Mouse (Mus musculus) stomach, postnatal 0 days (tissue): Measurements from ENCODE around the gene Nmt2. TPM values are rescaled to one million over a fixed set of nuclear protein-coding genes. Genes with fewer than 3 reads are reported as not detected.

ENCODE experiments used
- ATAC-seq: fragments of 200-750 bp; cut with Nextera tagmentation; 2 replicates; pipeline ENCODE4 v1.8.0; 2017; ENCODE audit not compliant: low FRiP score, low TSS enrichment
- DNase-seq: peaks from one replicate; pipeline ENCODE4 v3.0.0-alpha.2; 2016; ENCODE audit warnings: low spot score
- H3K27ac ChIP-seq: fragments of 300-500 bp; sonication (generic); replicated peaks from 2 replicates; pipeline ENCODE4 v1.5.1; 2014; ENCODE audit warnings: mild to moderate bottlenecking, control low read depth
- H3K27me3 ChIP-seq: fragments of 300-500 bp; sonication (generic); 2 replicates; pipeline ENCODE4 v1.6.1; 2014; ENCODE audit warnings: low read length; ENCODE audit not compliant: control insufficient read depth, insufficient read depth
- H3K36me3 ChIP-seq: fragments of 300-500 bp; sonication (generic); 2 replicates; pipeline ENCODE4 v1.6.1; 2014; ENCODE audit warnings: low read length, mixed read lengths; ENCODE audit not compliant: control insufficient read depth, insufficient read depth
- H3K4me1 ChIP-seq: fragments of 300-500 bp; sonication (generic); replicated peaks from 2 replicates; pipeline ENCODE4 v1.6.1; 2014; ENCODE audit warnings: antibody characterized with exemption; ENCODE audit not compliant: control insufficient read depth, insufficient read depth
- H3K4me2 ChIP-seq: fragments of 300-500 bp; sonication (generic); replicated peaks from 2 replicates; pipeline ENCODE4 v1.6.1; 2014; ENCODE audit warnings: low read depth, mild to moderate bottlenecking, control low read depth, moderate library complexity
- H3K4me3 ChIP-seq: fragments of 300-500 bp; sonication (generic); 2 replicates; pipeline ENCODE4 v1.5.1; 2014; ENCODE audit warnings: low read depth, low read length, control low read depth
- H3K9ac ChIP-seq: fragments of 300-500 bp; sonication (generic); 2 replicates; pipeline ENCODE4 v1.6.1; 2014; ENCODE audit warnings: mild to moderate bottlenecking, low read length, control low read depth, mixed read lengths
- H3K9me3 ChIP-seq: fragments of 300-500 bp; sonication (generic); 2 replicates; pipeline ENCODE4 v1.6.1; 2016; ENCODE audit warnings: low read length; ENCODE audit not compliant: control insufficient read depth
- CTCF ChIP-seq: IDR thresholded peaks from 2 replicates; pipeline ENCODE4 v1.5.1; 2016; ENCODE audit warnings: antibody characterized with exemption, low read depth, mild to moderate bottlenecking, moderate library complexity
- EP300 ChIP-seq: optimal IDR thresholded peaks from 2 replicates; pipeline ENCODE3; 2016; ENCODE audit warnings: antibody characterized with exemption
- WGBS: fragments of 180-500 bp; shearing (Covaris S2); extraction: QIAGEN DNeasy Blood & Tissue Kit; methylation state at CpG from one replicate; pipeline ENCODE4 v1.1.7; 2014; 5-methylcytosine and 5-hydroxymethylcytosine counted together
- polyA plus RNA-seq: library from polyadenylated mRNA; unstranded; fragments of >200 nt; fragmentation: Nextera tagmentation; extraction: Ambion mirVana; gene quantifications from 2 replicates; pipeline ENCODE4 v1.2.1, GENCODE M21; 2015

Gene Nmt2
- 23.8 and 24.0 TPM in 2 replicates for polyA plus RNA-seq

DNA sequence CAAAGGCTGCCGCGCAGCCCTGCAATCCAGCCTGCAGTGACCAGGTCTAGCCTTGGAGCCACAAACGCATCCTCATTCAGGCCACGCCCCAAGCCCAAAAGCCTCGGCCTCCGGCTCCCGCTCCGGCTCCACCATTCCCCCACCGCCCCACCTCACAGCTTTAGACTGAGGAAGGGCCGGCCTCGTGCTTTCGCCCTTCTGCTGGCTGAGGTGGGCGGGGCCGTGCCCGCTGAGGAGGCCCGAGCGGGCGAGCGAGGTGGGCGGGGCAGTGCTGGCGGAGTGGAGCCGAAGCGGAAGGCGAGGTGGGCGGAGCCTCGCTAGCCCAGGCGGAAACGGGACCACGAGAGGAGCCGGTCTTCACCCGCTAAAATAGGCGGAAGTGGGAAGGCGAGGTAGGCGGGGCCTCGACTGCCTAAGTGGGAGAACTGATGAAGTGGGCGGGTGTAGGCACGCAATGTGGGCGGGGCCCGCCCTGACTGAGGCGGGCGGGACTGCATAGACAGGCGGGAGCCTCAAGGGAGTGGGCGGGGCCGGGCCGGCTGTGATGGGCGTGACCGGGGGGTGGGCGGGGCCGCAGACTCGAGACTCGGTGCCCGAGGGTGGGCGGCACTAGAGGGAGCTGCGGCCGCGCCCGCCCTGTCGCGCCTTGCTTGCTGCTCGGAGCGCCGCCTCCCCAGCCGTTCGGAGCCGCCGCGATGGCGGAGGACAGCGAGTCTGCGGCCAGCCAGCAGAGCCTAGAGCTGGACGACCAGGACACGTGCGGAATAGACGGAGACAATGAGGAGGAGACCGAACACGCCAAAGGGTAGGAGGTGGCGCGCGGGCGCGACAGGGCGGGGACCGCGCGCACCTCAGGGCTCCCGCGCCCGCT lies at the start of gene Nmt2:
Nmt2 (plus strand) TSS at position 611 of the 871 bp plus-strand sequence.
- under 1% methylated on average over 77 of the region's 88 CpGs for WGBS
- peak within 1 kb of the TSS; percentile 87 for H3K27ac ChIP-seq
- no peaks in the 10 kb centered on the region for H3K9me3 ChIP-seq
- H3K4me3 ChIP-seq: peak within 1 kb of the TSS; percentile 87
- no peaks in the 10 kb centered on the region for H3K36me3 ChIP-seq
- 0 out of 2 replicates have a peak, but pooled peaks cover 3% of the 10 kb centered on the region for H3K4me1 ChIP-seq
- TF ChIP-seq CTCF: peak; percentile 53; the same call in 1 of the 2 replicates
- no peak for TF ChIP-seq EP300
- DNase-seq (peak; percentile 100), ATAC-seq (peak; percentile 99)
- peak within 1 kb of the TSS; percentile 80 for H3K9ac ChIP-seq
- H3K27me3 ChIP-seq: no peaks in the 10 kb centered on the region
- H3K4me2 ChIP-seq: peak within 1 kb of the TSS; percentile 91

DNA sequence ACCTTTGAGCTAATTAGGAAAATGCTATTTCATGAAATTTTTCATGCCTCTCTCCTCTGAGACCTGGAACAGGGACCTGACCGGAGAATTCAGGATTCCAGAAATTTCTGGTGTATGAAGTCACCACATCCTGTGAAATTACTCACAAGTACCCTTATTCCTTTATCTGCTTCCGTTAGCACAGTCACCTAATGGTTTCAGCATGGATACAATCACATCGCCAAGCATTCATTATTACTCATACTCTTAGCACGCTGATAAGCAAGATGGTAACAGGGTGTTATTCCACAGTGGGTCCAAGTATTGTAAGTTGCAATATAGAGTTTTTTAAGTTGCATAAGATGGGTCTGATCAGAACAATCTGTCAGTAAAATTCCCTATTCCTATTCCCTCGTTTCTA lies 44.8 kb upstream of the Nmt2 start:
- no peak for ATAC-seq
- Histone ChIP-seq H3K9me3 (no peaks in the 10 kb centered on the region), H3K4me1 (no peaks in the 10 kb centered on the region), H3K27ac (no peak overlapping the region), H3K36me3 (no peaks in the 10 kb centered on the region), H3K9ac (no peak overlapping the region), H3K4me2 (no peak overlapping the region), H3K4me3 (no peak overlapping the region), H3K27me3 (no peaks in the 10 kb centered on the region)
- 55% methylated on average over 5 of the region's 5 CpGs for WGBS
- no peak for TF ChIP-seq EP300
- TF ChIP-seq CTCF: no peak
- DNase-seq: no peak

DNA sequence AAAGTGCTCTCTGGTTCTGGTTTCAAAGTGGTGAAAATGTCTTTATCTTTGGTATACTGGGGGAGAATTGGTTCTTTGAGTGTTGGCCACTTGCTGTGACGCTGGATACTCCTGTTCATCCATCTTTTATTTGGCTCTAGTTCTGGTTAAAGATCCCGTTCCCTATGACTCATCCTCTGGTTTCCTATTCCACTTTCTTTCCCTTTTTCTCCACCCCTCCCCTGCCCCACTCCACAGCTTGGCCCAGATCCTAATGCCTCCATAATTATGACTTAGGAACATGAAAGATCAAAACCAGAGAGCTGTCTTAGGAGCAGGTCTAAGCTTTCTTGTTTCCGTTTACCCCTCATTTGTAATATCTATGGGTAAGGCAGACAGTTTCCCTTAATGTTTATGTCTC lies 39.8 kb upstream of the Nmt2 start:
- TF ChIP-seq CTCF (no peak), EP300 (no peak)
- WGBS: 25% methylated on average over 3 of the region's 3 CpGs
- no peak overlapping the region for H3K9ac ChIP-seq
- no peaks in the 10 kb centered on the region for H3K36me3 ChIP-seq
- ATAC-seq (no peak), DNase-seq (no peak)
- no peaks in the 10 kb centered on the region for H3K4me1 ChIP-seq
- no peak overlapping the region for H3K27ac ChIP-seq
- no peaks in the 10 kb centered on the region for H3K9me3 ChIP-seq
- H3K4me3 ChIP-seq: no peak overlapping the region
- H3K4me2 ChIP-seq: no peak overlapping the region
- H3K27me3 ChIP-seq: no peaks in the 10 kb centered on the region

DNA sequence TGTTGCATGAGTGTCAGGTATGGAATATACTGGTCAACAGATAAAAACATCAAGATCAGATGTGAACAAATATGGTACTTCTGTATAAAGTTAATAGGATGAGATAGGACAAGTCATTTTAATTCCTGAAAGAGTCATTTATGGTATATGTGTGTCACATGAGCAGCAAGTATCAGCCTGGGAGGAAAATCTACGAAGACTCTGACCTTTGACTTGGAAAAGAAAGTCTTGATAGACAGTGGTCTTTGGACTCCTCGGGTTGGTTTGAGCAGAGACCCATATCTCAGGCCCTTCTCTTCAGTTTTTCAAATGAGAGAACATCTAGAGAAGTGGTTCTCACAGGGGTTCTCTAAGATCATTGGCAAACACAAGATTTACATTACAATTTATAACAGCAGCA lies 32.7 kb upstream of the Nmt2 start:
- DNase-seq: no peak
- H3K4me1 ChIP-seq: no peaks in the 10 kb centered on the region
- no peaks in the 10 kb centered on the region for H3K27me3 ChIP-seq
- no peak overlapping the region for H3K9ac ChIP-seq
- no peaks in the 10 kb centered on the region for H3K9me3 ChIP-seq
- no peak overlapping the region for H3K27ac ChIP-seq
- no peaks in the 10 kb centered on the region for H3K36me3 ChIP-seq
- no peak for ATAC-seq
- TF ChIP-seq EP300 (no peak), CTCF (no peak)
- H3K4me3 ChIP-seq: no peak overlapping the region
- WGBS: 78% methylated on average over 2 of the region's 2 CpGs
- H3K4me2 ChIP-seq: no peak overlapping the region

DNA sequence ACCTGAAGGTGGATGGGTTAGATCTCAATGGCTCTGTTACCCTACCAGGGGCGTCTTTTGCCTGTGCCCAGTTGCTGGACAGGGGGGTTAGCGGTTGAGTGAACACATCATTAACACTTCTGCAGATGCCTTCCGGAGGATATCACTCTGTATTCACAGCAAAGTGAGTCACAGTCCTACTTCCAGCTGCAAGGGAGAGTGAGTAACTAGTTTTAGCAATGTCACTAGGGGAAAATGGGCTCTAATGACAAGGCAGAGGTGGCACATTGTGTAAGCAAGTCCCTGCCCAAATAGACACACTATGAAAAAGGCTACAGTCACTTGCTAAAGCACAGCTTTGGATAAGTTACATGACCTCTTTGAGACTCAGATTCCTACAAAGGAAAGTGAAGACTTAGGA lies 17.5 kb upstream of the Nmt2 start:
- Histone ChIP-seq H3K36me3 (no peaks in the 10 kb centered on the region), H3K4me3 (no peak overlapping the region), H3K27me3 (no peaks in the 10 kb centered on the region), H3K9ac (no peak overlapping the region), H3K4me2 (no peak overlapping the region), H3K27ac (no peak overlapping the region), H3K9me3 (no peaks in the 10 kb centered on the region), H3K4me1 (no peaks in the 10 kb centered on the region)
- WGBS: 85% methylated on average over 3 of the region's 3 CpGs
- TF ChIP-seq EP300: no peak
- TF ChIP-seq CTCF: no peak
- DNase-seq (no peak), ATAC-seq (no peak)

DNA sequence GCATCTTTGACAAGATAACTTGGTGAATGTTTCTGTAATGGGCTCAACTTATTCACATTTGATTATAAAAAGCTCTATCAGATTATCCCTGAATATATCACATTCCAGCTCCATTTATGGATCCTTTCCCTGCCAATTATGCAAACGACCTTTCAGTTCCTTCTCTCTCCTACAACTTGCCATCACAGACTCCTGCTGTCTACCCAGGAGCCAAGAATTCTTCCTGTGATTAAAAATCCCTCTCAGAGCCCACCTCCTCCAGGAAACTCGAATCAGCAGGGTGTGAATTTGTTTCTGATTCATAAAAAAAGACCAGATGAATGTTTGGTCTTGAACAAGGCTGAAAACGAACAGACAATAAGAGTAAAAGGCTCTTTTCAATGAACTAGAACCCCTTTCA lies 16.1 kb upstream of the Nmt2 start:
- Histone ChIP-seq H3K36me3 (no peaks in the 10 kb centered on the region), H3K4me3 (no peak overlapping the region), H3K4me1 (no peaks in the 10 kb centered on the region), H3K9me3 (no peaks in the 10 kb centered on the region), H3K9ac (no peak overlapping the region), H3K27ac (no peak overlapping the region), H3K27me3 (no peaks in the 10 kb centered on the region), H3K4me2 (no peak overlapping the region)
- WGBS: 32% methylated on average over 3 of the region's 3 CpGs
- no peak for ATAC-seq
- TF ChIP-seq EP300: no peak
- TF ChIP-seq CTCF: no peak
- DNase-seq: no peak
